Mouse (Mus musculus) heart, postnatal 0 days (tissue): ENCODE data around the gene Hcar2.

Source experiments
- CTCF ChIP-seq: IDR thresholded peaks from 2 replicates; pipeline ENCODE4 v1.5.1; 2016; ENCODE audit warnings: antibody characterized with exemption, control low read depth, low read depth
- EP300 ChIP-seq: IDR thresholded peaks from 2 replicates; pipeline ENCODE4 v1.6.1; 2016; ENCODE audit warnings: antibody characterized with exemption, low read depth

DNA sequence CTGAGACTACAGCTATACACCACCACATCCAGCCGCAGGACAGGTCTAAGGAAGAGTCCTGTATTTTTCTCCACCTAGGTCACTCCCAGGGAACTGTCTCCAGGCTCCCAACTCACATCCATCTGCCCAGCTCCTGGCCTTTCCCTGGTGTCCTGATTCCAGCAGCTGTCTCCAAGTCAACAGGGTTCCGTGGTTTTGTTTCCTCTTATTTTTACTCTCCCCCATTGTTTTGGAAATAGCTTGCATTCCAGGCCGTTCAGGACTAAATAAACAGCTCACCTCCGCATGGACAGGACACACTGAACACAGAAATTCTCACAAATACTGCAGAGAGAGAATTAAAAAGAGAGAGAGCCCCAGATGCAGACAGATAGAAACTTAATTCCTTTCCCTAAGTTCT, 27.9 kb downstream of the Hcar2 start:
- TF ChIP-seq CTCF (no peak), EP300 (no peak)
